Mouse (Mus musculus): ENCODE data around the gene Zdhhc12.
"Not testable (repeated sequence)": the region's sequence is repeated elsewhere in the genome, so short reads cannot be mapped to it uniquely, and the experiment has no call there.

The Zdhhc12 gene

DNA sequence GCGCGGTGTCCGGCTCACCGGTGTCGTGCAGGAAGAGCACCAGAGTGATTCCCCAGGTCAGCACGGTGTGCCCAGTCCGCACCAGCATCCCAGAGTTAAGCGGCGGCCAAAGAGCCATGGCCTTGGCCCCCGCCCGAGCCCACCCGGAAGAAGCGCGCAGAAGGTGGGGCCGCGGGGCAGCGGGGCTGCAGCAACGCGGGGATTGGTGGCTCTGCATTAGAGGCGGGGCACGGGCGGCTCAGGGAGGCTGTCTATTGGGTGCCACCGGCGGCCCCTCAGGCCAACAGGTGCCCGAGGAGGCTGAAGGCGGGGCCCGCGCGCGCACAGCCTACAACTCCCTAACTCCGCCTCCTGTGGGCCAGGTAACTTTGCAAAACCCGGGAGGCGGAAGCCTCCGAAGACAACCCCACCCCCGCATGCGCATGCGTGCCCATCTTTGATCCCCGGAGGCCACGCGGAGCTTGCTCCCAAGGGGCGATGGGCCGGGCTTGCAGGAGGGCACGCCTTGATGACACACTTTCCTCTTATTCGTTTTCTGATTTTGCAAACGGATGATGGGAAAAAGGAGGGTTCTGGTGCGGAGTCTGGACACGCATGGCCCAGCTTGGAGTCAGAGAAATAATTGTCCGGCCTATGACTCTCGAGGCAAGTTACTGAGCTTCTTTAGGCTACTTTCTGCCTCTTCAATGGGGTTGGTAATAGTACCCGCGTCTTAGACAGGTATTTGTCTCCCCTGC is at the start of gene Zdhhc12:
Gene Zdhhc12, minus strand, starts transcription at position 178 of the 737 bp plus-strand sequence.
- peak; percentile 99 for DNase-seq (ENCODE audit: low read depth, low spot score)

DNA sequence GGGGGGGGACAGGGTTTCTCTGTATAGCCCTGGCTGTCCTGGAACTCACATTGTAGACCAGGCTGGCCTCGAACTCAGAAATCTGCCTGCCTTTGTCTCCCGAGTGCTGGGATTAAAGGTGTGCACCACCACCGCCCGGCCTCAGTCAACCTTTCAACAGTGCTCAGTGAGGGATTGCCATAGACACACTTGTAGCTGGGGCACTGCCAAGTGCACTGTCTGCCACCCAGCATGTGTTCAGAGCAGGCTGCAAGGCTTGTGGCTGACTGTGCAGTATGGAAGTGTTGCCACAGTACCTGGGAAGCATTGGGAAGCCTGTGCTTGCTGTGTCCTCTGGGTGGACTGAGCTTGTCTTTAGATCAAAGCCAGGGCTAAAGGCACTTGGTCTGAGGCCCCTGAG is 46.6 kb upstream of the Zdhhc12 start:
- not testable (repeated sequence) for DNase-seq (ENCODE audit: low read depth, low spot score)

DNA sequence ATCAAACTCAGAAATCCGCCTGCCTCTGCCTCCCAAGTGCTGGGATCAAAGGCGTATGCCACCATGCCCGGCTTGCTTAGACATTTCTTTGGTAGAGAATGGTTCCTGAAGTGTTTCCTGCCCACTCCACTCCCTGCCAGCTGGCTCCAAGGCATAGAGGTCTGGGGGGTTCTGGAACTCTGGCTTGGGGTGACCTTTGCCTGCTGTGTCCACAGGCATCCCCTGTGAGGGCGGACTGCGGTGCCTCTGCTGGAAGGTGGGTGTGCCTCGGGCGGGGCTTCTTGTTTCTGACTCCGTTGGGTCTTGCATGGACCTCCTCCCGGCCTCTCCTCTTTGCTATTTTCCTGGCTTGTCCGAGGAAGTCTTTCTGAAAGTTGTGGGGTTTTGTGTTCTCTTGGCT is 43.0 kb upstream of the Zdhhc12 start:
- DNase-seq (ENCODE audit: low read depth, low spot score) = peak; percentile 32

DNA sequence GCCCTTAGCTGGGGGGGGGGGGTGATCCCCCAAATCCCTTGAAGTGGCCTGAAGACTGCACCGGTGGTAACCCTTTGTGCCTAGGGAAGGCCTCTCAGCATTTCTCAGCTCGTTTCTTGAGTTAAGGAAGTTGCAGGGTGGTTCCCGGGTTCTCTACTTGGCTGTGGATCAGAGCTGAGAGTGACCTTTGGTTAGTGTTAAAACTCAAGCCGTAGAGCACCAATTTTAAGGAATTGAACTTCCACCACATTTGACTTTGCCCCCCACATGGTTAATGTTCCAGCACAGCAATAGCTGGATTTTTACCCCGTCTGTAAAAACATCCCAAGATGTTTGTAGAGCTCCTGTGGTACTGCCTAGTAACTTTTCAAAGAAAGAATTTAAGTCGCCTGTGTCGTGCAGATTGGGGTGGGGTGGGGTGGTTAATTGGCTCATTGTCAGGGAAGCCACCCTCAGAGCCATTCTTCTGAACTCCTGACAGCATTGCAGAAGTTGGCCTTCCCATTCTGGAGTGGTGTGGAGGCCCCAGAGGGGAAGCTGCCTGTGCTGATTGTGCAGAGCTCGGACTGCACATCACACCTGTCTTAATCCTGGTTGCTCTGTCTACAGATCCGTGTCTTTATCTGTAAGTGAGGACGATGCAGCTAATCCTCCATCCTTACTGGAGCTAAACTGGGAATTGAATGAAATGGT is 41.6 kb upstream of the Zdhhc12 start:
- peak; percentile 88 for DNase-seq (ENCODE audit: low read depth, low spot score)

DNA sequence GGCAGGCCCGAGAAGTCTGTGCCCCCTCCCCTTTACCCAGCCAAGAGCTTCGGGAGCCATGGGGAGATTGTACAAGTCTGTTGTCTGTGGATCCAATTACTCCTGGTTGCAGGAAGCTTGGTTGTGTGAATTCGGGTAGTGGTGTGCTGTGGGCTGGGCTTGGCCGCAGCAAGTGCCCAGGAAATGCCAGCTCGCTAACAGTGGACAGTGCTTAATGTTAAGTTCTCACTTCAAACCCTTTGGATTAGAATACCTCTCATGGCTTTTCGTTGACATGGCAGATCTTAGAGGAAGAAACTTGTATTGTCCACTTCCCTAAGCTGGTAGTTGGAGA is 40.9 kb upstream of the Zdhhc12 start:
- no peak for DNase-seq (ENCODE audit: low read depth, low spot score)

DNA sequence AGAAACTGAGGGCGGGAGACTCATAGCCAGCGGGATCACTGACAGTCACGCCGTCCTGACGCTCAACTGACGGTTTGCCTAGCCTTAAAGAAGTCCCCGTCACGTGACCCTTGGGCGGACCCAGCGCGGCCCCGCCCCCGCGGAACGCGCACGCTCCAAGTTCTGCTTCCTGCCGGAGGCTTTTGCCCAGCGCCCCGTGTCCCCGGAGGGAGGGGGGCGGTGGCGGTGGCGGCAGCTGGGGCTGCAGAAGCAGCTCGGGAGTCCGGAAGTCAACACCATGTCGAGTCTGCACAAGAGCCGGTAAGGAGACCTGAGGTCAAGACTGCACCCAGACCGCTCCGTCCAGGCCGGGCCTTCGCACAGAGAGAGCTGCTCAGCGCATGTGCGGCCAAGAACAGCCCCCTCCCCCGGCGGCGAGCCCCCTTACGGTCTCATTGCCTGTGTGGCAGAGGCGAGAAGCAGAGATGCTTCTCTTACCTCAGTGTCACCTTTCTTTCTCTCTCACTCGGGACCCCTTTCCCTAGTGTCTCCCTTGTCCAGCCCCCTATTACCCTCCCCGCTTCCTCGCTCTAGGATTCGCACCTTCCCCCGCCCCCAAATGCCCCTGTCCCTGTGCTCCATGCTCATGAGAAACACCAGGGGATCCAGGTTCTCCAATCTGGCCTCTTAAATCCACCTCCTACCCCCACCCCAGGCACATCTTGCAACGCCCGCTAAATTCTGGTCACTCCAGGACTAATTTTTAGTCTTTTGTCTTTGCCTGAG is 40.3 kb upstream of the Zdhhc12 start, which contains the start of gene Tbc1d13:
Gene Tbc1d13, plus strand, starts transcription at position 134 of the 765 bp plus-strand sequence.
- DNase-seq (ENCODE audit: low read depth, low spot score) = peak; percentile 96

DNA sequence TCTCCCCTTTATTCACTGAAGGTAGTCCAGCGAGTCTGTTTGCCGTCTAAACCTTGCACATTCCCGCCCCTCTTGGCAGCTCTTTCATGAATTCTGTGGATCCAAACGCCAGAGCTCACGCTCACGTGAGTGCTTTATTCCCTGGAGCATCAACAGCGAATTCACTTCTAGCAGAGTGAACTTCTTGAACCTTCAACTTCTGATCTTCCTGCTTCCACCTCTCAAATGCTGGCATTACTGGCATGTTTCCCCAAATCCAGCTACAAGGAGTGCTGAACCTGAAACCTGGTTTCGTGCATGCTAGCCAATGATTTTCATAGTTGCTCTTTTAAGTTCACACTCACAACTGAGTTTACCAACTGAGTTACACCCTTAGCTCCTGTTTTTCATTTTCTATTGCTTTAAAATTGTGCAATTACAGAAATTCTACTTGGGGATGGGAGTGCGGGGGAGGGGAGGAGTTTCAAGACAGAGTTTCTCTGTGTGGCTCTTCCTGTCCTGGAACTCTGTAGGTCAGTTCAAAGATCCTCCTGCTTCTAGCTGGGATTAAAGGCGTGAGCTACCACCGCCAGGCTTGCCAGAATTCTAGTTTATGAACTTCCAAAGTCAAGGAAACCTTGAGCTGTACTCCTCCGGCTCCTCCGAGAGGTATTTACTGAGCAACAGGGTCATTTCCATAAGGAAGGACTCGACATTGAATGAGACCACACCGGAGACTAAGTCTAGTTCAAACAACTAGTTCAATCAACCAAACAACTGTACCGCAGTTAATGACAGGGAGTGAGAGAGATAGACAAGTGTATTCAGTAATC is 39.6 kb upstream of the Zdhhc12 start:
- no peak for DNase-seq (ENCODE audit: low read depth, low spot score)

DNA sequence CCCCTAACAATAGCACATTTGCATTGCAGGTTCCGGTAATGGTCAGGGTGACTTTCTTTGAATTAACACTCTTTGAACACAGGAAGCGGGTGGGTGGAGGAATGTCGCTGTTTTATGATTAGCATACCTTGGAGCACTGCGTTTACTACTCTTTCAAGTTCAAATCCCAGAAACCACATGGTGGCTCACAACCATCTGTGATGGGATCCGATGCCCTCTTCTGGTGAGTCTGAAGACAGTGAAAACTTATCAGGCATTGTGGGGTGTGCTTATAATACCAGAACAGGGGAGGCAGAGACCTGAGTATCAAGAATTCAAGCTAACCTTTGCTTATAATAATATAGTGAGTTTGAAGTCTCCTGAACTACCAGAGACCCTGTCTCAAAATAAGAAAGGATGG is 37.8 kb upstream of the Zdhhc12 start:
- DNase-seq (ENCODE audit: low read depth, low spot score) = peak; percentile 59

DNA sequence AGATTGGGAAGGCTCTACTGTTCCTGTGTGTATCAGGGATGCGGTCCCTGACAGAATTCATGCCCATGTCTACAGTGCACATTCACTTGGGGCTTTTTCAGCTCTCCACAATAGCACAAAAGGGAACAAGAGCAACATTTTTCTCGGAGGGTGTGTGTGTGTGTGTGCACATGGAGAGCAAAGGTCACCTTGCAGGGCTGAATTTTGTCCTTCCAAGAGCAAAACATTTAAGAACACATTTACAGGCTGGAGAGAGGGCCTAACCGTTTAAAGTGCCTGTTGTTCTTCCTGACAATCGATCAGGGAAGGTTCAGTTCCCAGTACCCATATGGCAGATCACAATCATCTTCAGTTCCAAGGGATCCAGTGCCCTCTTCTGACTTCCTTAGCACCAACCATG is 36.7 kb upstream of the Zdhhc12 start:
- DNase-seq (ENCODE audit: low read depth, low spot score) = no peak

DNA sequence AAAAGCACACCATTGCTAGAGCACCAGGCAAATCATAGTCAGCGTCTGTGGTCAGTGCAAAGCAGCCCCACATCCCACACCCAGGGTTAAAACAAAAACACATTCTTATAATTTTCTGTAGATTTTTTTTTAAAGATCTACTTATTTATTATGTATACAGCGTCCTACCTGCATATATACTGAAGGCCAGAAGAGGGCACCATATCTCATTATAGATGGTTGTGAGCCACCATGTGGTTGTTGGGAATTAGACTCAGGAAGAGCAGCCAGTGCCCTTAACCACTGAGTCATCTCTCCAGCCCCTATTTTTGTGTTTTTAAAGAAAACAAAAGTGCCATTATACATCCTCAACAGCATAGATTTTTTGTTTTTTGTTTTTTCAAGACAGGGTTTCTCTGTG is 35.3 kb upstream of the Zdhhc12 start:
- DNase-seq (ENCODE audit: low read depth, low spot score) = peak; percentile 66

DNA sequence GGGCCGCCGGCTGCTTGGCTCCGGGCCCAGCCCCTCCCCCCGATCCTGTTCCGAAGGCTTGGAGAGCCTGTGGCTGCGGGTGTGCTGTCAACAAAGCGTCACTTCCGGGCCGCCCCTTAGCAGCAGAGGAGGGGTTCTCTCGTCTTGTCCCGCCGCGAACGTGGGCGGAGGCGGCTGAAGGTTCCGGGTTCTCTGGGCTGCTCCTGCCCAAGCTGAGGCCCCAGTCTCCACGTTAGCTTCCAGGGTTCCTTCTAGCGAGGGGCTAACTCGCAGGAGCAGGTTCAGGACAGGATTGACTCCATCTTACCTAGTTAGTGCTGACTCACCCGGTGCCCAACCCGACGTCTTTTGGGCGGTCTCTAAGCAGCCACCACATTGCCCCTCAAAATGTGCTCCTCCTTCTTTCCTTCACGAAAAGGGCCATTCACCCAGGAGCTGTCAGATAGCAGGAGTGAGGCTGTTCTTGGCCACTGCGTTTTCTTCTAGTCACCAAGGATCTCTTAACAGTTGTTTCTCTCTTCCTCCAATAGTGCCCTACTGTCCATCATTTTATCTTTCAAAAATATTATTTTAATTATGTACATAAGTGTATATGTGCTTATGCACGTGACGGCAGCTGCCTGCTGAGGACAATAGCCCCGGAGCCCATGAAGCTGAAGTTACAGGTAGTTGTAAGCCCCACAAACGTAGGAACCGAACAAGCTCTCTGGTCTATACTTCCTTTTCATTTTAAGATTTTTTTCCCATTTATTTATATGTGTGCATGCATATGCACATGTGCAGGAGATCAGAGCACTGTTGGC is 31.2 kb upstream of the Zdhhc12 start, which contains the start of gene Zer1:
Gene Zer1, minus strand, starts transcription at position 114 of the 803 bp plus-strand sequence.
- peak; percentile 94 for DNase-seq (ENCODE audit: low read depth, low spot score)

DNA sequence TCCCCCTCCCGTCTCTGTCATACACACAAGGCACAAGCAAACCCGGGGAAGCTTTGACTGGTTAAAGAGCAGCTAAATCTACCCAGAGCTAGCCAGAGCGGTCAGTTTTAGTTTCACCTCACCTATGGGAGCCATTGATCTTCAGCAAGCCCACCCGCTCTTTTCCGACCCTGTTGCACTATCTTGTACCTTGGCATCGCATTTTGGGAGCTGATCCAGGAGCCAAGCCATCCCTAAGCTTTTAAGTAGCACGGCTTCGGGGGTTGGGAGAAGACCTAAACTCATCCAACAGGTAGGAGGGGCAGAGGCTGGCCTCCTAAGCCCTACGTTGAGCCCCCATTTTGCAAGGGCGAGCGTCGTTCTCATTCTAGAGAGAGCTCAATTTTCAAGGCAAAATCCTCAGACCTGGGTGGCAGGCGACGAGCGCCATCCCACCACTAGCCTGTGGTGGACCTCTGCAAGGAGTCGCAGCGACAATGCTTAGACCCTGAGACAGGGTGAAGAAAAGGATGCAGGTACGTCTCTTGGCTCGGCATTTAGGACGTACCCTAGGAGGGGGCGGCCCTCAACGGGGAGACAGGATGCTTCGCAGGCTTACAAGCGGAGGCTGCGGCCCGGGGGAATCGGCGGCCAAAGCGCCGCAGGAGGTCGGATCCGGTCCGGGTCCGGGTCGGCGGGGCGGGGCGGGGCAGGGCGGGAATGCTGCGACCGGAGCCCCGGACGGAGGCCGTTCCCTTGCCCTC is 30.5 kb upstream of the Zdhhc12 start:
- peak; percentile 35 for DNase-seq (ENCODE audit: low read depth, low spot score)

DNA sequence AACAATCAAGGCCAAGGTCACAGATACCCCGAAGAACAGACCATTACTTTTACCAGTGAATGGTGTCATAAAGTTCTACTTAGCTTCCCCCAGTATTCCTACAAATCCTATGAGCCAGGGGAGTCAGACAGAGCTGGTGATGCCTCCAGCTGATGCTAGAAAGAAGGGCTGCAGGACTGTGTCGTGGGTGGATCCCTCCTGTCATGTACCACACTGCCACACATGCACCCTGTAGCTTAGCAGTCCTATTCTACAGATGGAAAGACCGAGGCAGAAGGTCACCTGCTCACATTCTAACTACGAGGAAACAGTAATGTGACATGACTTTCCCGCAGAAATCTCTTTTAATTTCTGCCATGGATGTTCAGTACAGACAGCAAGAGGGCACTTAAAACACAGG is 29.3 kb upstream of the Zdhhc12 start:
- DNase-seq (ENCODE audit: low read depth, low spot score) = no peak

DNA sequence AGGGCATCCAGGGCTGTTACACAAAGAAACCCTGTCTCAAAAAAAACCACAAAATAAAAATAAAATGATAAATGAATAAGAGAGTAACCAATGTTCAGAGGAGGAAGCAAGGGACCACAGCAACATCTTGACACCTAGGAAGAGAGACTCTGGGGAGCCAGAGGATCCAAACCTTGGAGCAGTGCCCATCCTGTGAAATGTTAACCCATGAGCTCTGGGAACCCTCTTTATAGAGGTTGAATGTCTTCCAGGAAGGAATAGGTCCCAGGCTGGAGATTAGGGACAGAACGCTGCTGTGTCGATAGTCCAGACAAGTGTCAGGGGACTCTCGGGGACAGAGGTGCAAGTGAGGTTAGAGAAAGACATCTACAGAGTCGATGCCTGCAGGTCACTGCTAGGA is 26.8 kb upstream of the Zdhhc12 start:
- DNase-seq (ENCODE audit: low read depth, low spot score) = no peak

DNA sequence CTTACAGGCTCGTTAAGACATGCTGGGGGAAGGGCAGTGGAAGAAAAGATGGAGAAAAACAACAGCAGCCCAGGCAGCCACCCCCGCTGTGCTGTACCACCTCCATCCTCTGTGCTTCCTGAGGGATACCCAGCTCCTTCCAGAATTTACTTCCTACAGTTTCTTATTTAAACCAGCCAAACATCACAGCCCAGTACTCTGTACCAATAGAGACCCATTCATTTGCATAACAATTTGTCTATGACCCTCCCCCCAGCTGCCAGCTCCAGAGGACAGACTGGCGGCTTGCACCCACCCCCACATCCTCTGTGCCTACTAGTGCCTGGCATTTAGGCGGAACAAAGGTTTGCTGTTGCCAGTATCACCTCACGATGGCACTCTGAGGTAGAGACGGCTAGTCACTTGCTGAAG is 26.2 kb upstream of the Zdhhc12 start:
- peak; percentile 80 for DNase-seq (ENCODE audit: low read depth, low spot score)

DNA sequence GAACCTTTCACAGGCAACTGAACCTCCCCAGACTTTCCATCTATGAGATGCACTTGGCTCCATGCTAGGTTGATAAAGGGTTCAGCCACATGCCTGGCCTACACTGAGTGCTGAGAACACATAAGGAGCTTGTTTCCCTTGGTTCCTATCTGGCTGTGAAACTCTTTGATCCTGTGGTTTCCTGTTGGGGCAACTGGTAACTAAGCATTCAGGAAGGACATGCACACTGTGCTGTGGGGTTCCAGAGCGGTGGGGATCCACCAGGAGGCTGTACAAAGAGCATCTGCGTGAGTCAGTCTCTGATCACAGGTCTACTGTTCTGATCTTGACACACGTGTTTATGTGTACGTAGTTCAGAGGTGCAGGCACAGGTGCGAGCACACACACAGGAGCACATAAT is 19.1 kb upstream of the Zdhhc12 start:
- DNase-seq (ENCODE audit: low read depth, low spot score) = no peak

DNA sequence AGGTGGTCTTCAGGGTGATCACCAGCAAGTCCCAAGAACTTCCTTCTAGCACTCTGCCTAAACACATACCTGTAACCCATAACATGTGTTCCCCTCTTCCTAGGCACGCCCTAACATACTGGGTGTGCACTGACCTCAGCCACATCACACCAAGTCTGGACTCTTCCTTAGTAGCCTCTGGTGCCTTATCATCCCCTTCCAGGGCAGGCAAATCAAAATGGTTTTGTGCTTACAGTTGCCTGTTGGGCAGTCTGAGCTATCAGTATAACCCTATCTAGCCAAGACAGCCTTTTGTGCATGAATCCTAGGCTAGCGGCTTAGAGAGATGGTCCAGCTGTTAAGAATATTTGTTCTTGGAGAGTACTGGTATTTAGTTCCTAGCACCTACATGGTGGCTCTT is 18.1 kb upstream of the Zdhhc12 start:
- no peak for DNase-seq (ENCODE audit: low read depth, low spot score)

DNA sequence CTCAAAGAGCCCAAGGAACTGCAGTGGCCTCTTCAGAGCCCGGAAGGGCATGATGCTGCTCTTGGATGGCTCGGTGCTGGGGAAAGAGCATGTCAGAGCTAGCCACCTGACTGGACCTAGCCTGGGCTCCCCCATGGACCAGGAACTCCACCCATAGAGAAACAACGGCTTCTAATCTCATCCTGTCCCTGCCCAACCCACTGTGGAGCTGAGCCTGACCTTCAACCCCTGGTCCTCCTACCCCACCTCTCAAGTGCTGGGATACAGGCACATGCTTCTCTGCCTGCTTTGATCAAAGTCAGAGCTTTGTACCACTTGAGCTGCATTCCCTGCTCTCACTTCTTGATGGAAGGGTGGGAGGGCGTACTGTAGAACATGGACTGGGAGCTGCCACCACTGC is 14.8 kb upstream of the Zdhhc12 start:
- DNase-seq (ENCODE audit: low read depth, low spot score) = no peak

DNA sequence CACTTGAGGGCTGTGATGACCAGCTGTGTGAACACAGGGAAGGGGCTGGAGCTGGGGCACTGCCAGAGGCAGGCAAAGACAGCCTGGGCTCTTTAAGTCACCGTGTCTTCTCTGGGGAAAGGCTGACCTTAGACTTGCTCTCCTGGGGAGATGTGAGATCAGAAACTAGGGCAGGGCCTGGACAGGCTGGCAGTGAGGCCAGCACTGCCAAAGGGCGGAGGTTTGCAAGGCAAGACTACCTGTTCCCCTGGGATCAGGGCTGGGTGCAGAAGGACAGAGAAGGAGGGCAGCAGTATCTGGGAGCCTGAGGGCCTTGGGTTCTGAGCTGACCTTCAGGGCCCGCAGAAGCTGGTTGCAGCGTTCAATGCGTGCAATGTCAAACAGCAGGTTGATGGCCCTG is 14.2 kb upstream of the Zdhhc12 start:
- no peak for DNase-seq (ENCODE audit: low read depth, low spot score)

DNA sequence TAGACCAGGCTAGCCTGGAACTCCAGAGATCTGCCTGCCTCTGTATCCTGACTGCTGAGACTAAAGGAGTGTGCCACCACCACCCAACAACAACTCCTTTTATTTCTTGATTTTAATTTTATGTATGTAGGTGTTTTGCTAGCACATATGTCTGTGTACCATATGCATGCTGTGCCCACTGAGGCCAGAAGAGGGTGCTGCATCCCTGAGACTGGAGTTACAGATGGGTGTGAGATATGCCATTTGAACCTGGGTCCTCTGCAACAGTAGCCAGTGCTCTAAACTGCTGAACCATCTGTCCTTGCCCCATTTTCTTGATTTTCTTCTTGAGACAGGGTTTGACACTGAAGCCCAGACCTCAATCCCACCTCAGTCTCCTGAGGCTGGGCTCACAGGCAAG is 12.9 kb upstream of the Zdhhc12 start:
- DNase-seq (ENCODE audit: low read depth, low spot score) = peak; percentile 64
